Mouse (Mus musculus) left cerebral cortex, adult 2 months (tissue): ENCODE results near the gene Dnajc30. TPM values are rescaled to one million over a fixed set of nuclear protein-coding genes. Genes with fewer than 3 reads are reported as not detected.

Experiments used
- DNase-seq, 2 experiments: peaks; one replicate each; pipeline ENCODE4 v3.0.0; 2021 to 2022; ENCODE audit warnings: low spot score in 2 of 2, mixed read lengths in 1 of 2; ENCODE audit errors: extremely low spot score in 1 of 2
- H3K27ac ChIP-seq: fragments of 200-600 bp; 2 replicates; pipeline ENCODE4 v1.8.1; 2022
- H3K4me3 ChIP-seq: fragments of 200-600 bp; 2 replicates; pipeline ENCODE4 v1.8.1; 2022
- CTCF ChIP-seq: fragments of 200-600 bp; IDR thresholded peaks from 2 replicates; pipeline ENCODE4 v1.8.1; 2022; ENCODE audit warnings: antibody characterized with exemption, mild to moderate bottlenecking, moderate library complexity
- intact Hi-C: fragments of 180-260 bp; cut with DNase I; formaldehyde crosslinking; loops from one replicate; pipeline ENCODE4 v1.15.1; 2025
- total RNA-seq, 2 experiments: library from RNA; stranded (reverse); gene quantifications; 2 replicates each; pipeline ENCODE4 v1.2.3; 2021

Dnajc30 gene
- total RNA-seq, 2 experiments from 2014 or later, result 38.6 to 41.7 TPM

GRCm38 (mm10) chr5:135066008-135066407 lies 2.0 kb downstream of the Dnajc30 start:
- no peak overlapping the region for H3K4me3 ChIP-seq
- H3K27ac ChIP-seq, result no peak overlapping the region
- no peak for TF ChIP-seq CTCF
- no peak for DNase-seq
- intact Hi-C loops, result no loop called here

- intact Hi-C loops, result no loop called here
- Histone ChIP-seq H3K4me3 (no peak overlapping the region), H3K27ac (no peak overlapping the region)
- DNase-seq, result no peak
- TF ChIP-seq CTCF, result no peak
These were observed 6.4 kb downstream of the Dnajc30 start for GRCm38 (mm10) chr5:135070448-135070847.

DNA sequence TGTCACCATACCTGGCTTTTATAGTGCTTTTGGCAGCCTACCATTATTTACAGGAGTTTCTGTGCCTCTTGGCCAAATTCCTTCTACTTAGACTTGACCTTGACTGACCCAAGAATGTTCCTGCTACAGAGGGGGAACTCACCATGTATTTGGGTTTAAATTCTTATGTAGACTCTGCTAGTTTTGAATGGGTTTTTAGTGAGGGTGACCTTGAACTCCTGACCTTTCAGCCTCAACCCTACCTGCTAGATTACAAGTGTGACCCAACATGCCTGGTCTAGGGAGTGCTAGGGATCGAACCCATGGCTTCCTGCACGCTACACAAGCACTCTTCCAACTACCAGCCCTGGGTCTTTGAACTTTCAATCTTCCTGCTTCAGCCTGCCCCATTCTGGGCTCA lies 8.1 kb downstream of the Dnajc30 start:
- no peak overlapping the region for H3K4me3 ChIP-seq
- no peak for TF ChIP-seq CTCF
- intact Hi-C loops, result no loop called here
- DNase-seq, result no peak
- no peak overlapping the region for H3K27ac ChIP-seq

- intact Hi-C loops, result no loop called here
- Histone ChIP-seq H3K4me3 (no peak overlapping the region), H3K27ac (no peak overlapping the region)
- no peak for TF ChIP-seq CTCF
- no peak for DNase-seq
These were observed 8.7 kb downstream of the Dnajc30 start for GRCm38 (mm10) chr5:135072720-135073119.

GRCm38 (mm10) chr5:135073349-135074150 lies 9.5 kb downstream of the Dnajc30 start:
- Histone ChIP-seq H3K27ac (no peak overlapping the region), H3K4me3 (no peak overlapping the region)
- TF ChIP-seq CTCF, result no peak
- DNase-seq, result no peak
- intact Hi-C loops, result no loop called here

DNA sequence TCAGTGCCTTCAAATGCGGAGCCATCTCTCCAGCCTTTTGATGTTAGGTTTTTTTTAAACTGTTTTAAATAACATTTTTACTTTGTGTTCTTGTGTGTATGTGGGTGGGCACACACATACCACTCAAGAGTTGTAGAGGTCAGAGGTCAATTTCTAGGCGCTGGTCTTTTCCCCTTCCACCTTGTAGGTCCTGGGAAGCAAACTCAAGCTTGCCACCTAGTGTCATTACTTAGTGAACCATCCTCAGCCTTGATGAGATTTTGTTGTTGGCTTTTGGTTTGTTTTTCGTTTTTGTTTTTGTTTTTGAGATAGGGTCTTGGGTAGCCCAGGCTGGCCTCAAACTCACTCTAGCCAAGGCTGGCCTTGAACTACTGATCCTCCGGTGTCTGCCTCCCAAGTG lies 11.7 kb downstream of the Dnajc30 start:
- Histone ChIP-seq H3K27ac (no peak overlapping the region), H3K4me3 (no peak overlapping the region)
- DNase-seq, result no peak
- peak; percentile 33 for TF ChIP-seq CTCF
- intact Hi-C loops, result no loop called here

DNA sequence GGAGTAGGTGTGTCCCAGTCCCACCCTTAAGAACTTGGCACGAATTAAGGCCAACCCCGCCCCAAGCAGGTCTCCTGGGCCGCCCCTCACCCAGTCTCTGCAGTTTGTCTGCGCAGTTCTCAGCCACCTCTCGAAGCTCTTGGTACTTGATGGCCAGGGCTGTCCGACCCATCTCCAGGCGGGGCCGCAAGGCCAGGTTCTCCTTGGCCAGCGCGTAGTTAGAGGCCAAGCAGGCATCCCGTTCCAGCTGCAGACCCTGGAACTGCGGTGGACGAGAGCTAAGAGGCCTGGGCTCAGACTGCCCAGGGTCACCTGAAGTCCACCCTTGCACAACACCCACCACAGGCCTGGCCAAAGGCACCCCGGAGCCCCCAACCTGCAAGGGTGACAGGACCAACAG lies 12.4 kb downstream of the Dnajc30 start:
- intact Hi-C loops, result no loop called here
- H3K27ac ChIP-seq, result no peak overlapping the region
- no peak overlapping the region; the same call in 1 of the 2 replicates for H3K4me3 ChIP-seq
- TF ChIP-seq CTCF, result no peak
- DNase-seq, result no peak

DNA sequence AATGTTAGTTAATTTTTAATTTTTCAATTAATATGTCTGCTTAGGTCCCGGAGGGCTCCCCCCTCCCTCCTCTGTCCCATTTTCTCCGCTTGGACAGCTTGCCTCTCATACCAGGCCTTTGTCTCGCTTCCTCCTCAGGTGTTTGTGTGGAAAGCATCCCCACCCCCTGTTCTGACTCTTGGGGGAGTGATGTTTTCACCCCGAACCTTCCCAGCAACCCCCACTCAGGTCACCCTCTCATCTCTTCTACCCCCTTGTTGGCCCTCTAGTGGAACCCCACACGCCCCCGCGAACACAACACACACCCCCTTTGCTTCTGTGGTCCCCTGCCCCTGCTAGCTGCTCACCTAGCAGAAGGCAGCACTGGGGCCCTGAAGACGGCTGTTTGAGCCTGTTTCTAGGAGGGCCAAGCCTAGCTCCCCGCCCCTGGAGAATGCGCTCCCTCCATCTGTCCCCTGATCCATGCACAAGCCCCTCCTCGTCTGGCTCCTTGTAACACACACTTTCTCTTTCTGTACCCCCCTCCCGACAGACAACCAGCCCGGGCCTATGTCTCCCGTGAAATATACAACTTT lies 13.0 kb downstream of the Dnajc30 start:
- no peak for TF ChIP-seq CTCF
- Histone ChIP-seq H3K4me3 (peak overlapping the region; percentile 84), H3K27ac (peak overlapping the region; percentile 11; the same call in 1 of the 2 replicates)
- intact Hi-C loops, result loop anchor here (1.0 kb wide), 1 partner anchor 64 kb away; no protein-coding TSS in a partner anchor
- peak; percentile 22 to 37 for DNase-seq

- Histone ChIP-seq H3K4me3 (peak within 1 kb of the TSS; percentile 84), H3K27ac (peak within 1 kb of the TSS; percentile 89)
- peak; percentile 94 to 98 for DNase-seq
- peak; percentile 90 for TF ChIP-seq CTCF
- intact Hi-C loops, result loop anchor here (1.0 kb wide), 1 partner anchor 65 kb away; no protein-coding TSS in a partner anchor
These were observed 13.8 kb downstream of the Dnajc30 start, which contains the start of gene Vps37d for GRCm38 (mm10) chr5:135077564-135078481. Vps37d (minus strand) TSS chr5:135078266.

GRCm38 (mm10) chr5:135078482-135078810 lies 14.4 kb downstream of the Dnajc30 start:
- no peak; the same call in 1 of the 2 replicates for TF ChIP-seq CTCF
- H3K4me3 ChIP-seq, result peak overlapping the region; percentile 84
- H3K27ac ChIP-seq, result no peak overlapping the region
- intact Hi-C loops, result no loop called here
- no peak for DNase-seq

DNA sequence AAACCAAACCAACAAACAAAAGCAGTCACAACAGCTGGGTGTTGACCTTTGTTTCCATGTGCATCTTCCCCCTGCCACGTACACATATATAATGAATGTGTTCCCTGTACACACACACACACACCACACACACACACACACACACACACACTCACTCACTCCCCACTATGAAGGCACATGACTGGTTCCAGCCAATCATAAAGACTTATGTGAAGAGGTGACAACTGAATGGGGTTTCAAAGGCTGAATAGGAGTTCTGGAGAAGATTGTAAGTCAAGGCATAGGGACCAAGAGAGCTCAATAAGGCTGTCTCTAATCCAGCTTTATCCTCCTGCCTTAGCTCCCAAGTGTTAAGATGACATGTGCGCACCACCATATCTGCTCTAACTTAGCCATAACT lies 15.6 kb downstream of the Dnajc30 start:
- DNase-seq, result no peak
- no peak for TF ChIP-seq CTCF
- Histone ChIP-seq H3K4me3 (no peak overlapping the region), H3K27ac (no peak overlapping the region)
- intact Hi-C loops, result no loop called here

DNA sequence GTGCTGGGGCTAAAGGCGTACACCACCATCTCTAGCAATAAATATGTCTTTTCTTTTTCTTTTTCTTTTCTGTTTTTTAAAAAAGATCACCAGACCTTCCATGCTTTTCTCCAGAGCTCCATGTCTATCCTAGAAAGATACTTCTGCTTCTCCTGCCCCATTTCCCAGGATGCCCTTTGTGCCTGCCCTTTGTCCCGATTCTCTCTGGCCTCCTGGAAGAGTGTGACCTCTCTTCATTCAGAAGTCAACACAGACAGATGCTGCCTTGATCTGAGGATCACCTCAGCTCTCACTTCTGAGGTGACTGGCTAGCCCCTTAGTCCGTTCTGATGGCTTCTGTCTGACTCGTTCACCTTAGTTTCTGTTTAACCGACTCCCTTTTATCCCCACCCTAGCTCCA lies 16.5 kb downstream of the Dnajc30 start:
- Histone ChIP-seq H3K4me3 (no peak overlapping the region), H3K27ac (no peak overlapping the region)
- intact Hi-C loops, result loop anchor here (10.0 kb wide), 1 partner anchor 156 kb away; no protein-coding TSS in a partner anchor
- TF ChIP-seq CTCF, result no peak
- DNase-seq, result no peak
